Mouse (Mus musculus): ENCODE data around the gene Gart. TPM values are rescaled to one million over a fixed set of nuclear protein-coding genes. Genes with fewer than 3 reads are reported as not detected.
"Not testable (repeated sequence)": the region's sequence is repeated elsewhere in the genome, so short reads cannot be mapped to it uniquely, and the experiment has no call there.

Gene Gart
- polyA plus RNA-seq, 1 experiment = 64.1 TPM

DNA sequence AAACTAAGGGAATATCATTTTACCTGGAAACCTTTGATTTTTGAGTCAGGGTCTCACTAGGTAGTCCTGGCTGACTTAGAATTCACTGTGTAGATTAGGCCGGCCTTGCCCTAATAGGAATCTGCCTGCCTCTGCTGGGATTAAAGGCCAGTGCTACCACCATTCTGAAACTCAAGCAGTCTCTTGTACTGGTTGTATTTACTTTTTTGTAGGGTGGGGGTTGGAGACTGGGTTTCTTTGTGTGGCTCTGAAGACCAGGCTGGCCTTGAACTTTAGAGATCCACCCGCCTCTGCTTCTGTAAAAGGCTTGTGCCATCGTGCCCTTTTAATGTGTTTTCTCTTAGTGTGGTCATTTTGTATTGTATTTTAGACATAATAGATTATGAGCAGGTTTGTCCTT is 2.5 kb upstream of the Gart start:
- peak overlapping the region; percentile 86 for H3K4me2 ChIP-seq (ENCODE audit: low read depth)
- H3ac ChIP-seq (ENCODE audit: control insufficient read depth, insufficient read length) = no peak overlapping the region
- H3K79me2 ChIP-seq (ENCODE audit: control insufficient read depth, insufficient read depth) = peaks cover 86% of the 10 kb centered on the region
- no peak for TF ChIP-seq MAX (IDR thresholded peaks at IDR 0.05; ENCODE audit: low read depth)
- no peak for TF ChIP-seq SRF (IDR thresholded peaks at IDR 0.05; ENCODE audit: control insufficient read depth, insufficient read length, low read depth)
- TF ChIP-seq MYOD1 (IDR thresholded peaks at IDR 0.05; ENCODE audit: control insufficient read depth in 1 of 3, insufficient read length in 2 of 3, low read depth in 2 of 3) = no peak
- H3K36me3 ChIP-seq (ENCODE audit: control insufficient read depth, insufficient read depth) = peaks cover 19% of the 10 kb centered on the region
- peak overlapping the region; percentile 95 for H3K4me3 ChIP-seq
- H3K27me3 ChIP-seq (ENCODE audit: control insufficient read depth, insufficient read depth, insufficient read length) = no peaks in the 10 kb centered on the region

DNA sequence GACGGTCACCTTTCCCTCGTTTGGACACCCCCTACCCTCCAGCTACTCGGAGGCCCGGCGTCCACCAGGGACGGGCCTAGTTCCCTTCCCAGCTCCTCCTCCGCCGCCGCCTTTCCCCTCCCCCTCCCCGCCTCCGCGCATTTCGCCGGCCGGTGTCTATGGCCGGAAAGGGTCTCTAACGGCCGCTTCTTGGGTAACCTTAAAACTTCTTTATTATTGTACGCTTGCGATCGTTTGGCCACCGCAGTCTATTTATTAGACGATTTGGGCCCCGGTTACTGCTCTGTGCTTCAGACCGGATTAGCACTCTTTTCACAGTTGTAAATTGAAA is 1.4 kb upstream of the Gart start:
- Histone ChIP-seq H3K36me3 (ENCODE audit: control insufficient read depth, insufficient read depth) (peaks cover 14% of the 10 kb centered on the region), H3K4me2 (ENCODE audit: low read depth) (peak overlapping the region; percentile 86), H3K79me2 (ENCODE audit: control insufficient read depth, insufficient read depth) (peaks cover 84% of the 10 kb centered on the region), H3K4me3 (peak overlapping the region; percentile 95), H3K27me3 (ENCODE audit: control insufficient read depth, insufficient read depth, insufficient read length) (no peaks in the 10 kb centered on the region), H3ac (ENCODE audit: control insufficient read depth, insufficient read length) (peak overlapping the region; percentile 23)
- TF ChIP-seq POLR2AphosphoS2 (IDR thresholded peaks at IDR 0.05; ENCODE audit: insufficient read length, low read depth) = no peak
- TF ChIP-seq POLR2A (IDR thresholded peaks at IDR 0.05; ENCODE audit: insufficient read length, low read depth) = peak; percentile 39

DNA sequence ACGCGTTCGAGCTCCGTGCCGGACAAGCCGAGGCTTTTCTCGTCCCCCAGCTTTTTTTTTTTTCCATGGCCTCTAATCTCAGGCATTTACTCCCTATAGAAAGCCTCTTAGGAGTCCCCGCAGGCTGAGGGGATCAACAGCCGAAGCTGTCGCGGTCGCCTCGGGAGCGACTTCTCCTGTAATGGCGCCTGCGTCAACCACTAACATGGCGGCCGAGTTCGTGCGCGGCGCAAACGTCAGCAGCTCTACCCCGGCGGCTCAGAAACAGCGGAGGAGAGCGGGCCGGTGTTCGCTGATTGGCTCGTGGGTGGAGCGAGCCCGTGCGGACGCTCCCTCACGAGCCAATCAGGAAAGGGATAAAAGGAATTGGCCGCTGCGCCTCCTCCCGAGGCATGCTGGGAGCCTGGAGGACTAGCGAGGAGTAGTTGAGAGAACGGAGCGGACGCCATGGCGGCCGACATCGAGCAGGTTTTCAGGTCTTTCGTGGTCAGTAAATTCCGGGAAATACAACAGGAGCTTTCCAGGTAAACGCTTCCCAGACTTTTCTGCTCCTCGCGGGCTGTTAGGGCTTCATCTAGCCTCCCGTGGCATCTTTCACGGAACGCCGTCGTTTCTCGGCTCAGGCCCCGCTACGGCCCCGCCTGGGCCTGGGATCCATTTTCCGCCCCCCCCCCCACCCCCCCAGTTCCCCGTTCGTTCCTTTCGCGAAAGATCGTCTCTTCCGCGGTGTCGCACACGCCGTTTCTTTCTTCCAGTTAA is 888 bp upstream of the Gart start, which contains the start of gene Son:
TSS of gene Son (plus strand) at position 46 of the 759 bp plus-strand sequence.
- Histone ChIP-seq H3K4me3 (peak within 1 kb of the TSS; percentile 95), H3K4me2 (ENCODE audit: low read depth) (peak within 1 kb of the TSS; percentile 99), H3K79me2 (ENCODE audit: control insufficient read depth, insufficient read depth) (peaks cover 79% of the 10 kb centered on the region), H3K36me3 (ENCODE audit: control insufficient read depth, insufficient read depth) (peaks cover 15% of the 10 kb centered on the region), H3ac (ENCODE audit: control insufficient read depth, insufficient read length) (peak within 1 kb of the TSS; percentile 23), H3K27me3 (ENCODE audit: control insufficient read depth, insufficient read depth, insufficient read length) (no peaks in the 10 kb centered on the region)
- TF ChIP-seq CEBPB (IDR thresholded peaks at IDR 0.05; ENCODE audit: insufficient read depth, poor library complexity, severe bottlenecking) = no peak
- peak; percentile 44 for TF ChIP-seq SRF (IDR thresholded peaks at IDR 0.05; ENCODE audit: control insufficient read depth, insufficient read length, low read depth)
- peak in 1 of 3 experiments; percentile 15 for TF ChIP-seq MYOG (IDR thresholded peaks at IDR 0.05; ENCODE audit: control insufficient read depth in 1 of 3, insufficient read depth in 1 of 3, insufficient read length in 2 of 3, low read depth in 2 of 3)
- no peak for TF ChIP-seq TCF3 (IDR thresholded peaks at IDR 0.05; ENCODE audit: insufficient read length, low read depth)
- TF ChIP-seq MYOD1 (IDR thresholded peaks at IDR 0.05; ENCODE audit: control insufficient read depth in 1 of 3, insufficient read length in 2 of 3, low read depth in 2 of 3) = no peak
- TF ChIP-seq E2F4 (IDR thresholded peaks at IDR 0.05; ENCODE audit: insufficient read depth) = no peak
- no peak for TF ChIP-seq REST (IDR thresholded peaks at IDR 0.05; ENCODE audit: insufficient read depth, insufficient read length)
- TF ChIP-seq POLR2A (IDR thresholded peaks at IDR 0.05; ENCODE audit: insufficient read length, low read depth) = peak; percentile 84
- no peak for TF ChIP-seq USF1 (IDR thresholded peaks at IDR 0.05; ENCODE audit: low read depth)
- peak; percentile 89 for TF ChIP-seq POLR2AphosphoS2 (IDR thresholded peaks at IDR 0.05; ENCODE audit: insufficient read length, low read depth)
- no peak for TF ChIP-seq MAX (IDR thresholded peaks at IDR 0.05; ENCODE audit: low read depth)
- no peak for TF ChIP-seq TCF12 (IDR thresholded peaks at IDR 0.05; ENCODE audit: insufficient read depth, poor library complexity, severe bottlenecking)

DNA sequence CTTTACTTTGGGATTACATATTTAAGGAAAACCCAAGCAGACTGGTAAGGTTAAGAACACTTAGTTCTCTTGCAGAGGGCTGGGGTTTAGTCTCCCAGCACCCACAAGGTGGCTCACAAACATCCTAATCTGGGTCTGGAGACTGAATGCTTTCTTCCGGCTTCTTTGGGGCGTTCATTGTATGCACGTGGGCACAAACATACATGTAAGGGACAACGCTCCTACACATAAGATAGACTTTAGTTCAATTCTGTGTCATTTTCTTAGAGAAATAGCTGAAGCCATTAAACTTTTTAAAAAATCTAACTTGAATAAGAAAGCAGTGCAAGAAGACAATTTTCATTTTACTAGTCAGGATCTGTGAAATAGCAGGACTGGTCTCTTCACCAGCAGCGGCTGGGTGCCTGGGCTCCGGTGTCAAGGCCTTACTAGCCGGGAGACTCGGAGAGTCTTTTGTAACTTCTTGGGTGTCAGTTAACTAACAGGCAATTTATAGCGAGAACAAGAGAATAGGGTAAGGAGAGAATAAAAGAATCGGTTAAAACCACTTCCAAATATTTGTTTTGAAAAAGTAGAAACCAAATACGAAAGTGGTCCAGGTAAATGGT is 653 bp downstream of the Gart start:
- Histone ChIP-seq H3K27me3 (ENCODE audit: control insufficient read depth, insufficient read depth, insufficient read length) (no peaks in the 10 kb centered on the region), H3K4me2 (ENCODE audit: low read depth) (peak overlapping the region; percentile 88), H3K36me3 (ENCODE audit: control insufficient read depth, insufficient read depth) (peaks cover 17% of the 10 kb centered on the region), H3K79me2 (ENCODE audit: control insufficient read depth, insufficient read depth) (peaks cover 63% of the 10 kb centered on the region), H3K4me3 (peak overlapping the region; percentile 95), H3ac (ENCODE audit: control insufficient read depth, insufficient read length) (no peak overlapping the region)
- TF ChIP-seq SRF (IDR thresholded peaks at IDR 0.05; ENCODE audit: control insufficient read depth, insufficient read length, low read depth) (no peak), MYOD1 (IDR thresholded peaks at IDR 0.05; ENCODE audit: control insufficient read depth in 1 of 3, insufficient read length in 2 of 3, low read depth in 2 of 3) (no peak), MYOG (IDR thresholded peaks at IDR 0.05; ENCODE audit: control insufficient read depth in 1 of 3, insufficient read depth in 1 of 3, insufficient read length in 2 of 3, low read depth in 2 of 3) (no peak)

DNA sequence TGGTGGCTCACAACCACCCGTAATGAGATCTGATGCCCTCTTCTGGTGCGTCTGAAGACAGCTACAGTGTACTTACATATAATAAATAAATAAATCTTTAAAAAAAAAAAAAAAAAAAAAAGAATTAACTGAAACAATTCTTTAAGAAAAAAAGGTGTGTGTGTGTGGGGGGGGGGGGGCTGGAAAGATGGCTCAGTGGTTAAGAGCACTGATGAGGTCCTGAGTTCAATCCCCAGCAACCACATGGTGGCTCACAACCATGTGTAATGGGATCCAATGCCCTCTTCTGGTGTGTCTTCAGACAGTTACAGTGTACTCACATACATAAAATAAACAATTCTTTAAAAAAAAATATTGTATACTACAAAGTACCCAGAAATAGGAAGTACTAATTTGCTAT is 1.3 kb downstream of the Gart start:
- Histone ChIP-seq H3K79me2 (ENCODE audit: control insufficient read depth, insufficient read depth) (peaks cover 56% of the 10 kb centered on the region), H3K36me3 (ENCODE audit: control insufficient read depth, insufficient read depth) (peaks cover 19% of the 10 kb centered on the region), H3K4me3 (peak overlapping the region; percentile 95), H3K4me2 (ENCODE audit: low read depth) (peak overlapping the region; percentile 88)
- not testable (repeated sequence) for H3ac ChIP-seq (ENCODE audit: control insufficient read depth, insufficient read length); H3K27me3 ChIP-seq (ENCODE audit: control insufficient read depth, insufficient read depth, insufficient read length)

DNA sequence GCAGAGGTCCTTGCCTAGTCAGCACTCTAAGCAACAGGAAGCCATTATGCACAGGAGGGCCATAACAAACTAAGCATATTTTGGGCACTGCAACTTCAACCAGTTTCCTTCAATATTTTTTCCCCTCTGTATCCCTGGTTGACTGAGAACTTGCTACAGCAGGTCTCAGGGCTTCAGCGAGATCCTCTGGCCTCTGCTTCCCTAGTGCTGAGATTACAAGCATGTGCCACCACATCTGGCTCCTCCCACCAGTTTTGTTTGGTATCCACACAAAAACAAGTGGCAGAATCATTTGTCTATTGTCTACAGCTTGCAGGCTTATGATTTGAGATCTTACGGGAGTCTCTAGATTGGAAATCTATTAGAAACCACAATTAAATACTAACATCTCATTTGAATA is 1.9 kb downstream of the Gart start:
- H3K4me3 ChIP-seq = no peak overlapping the region
- no peak overlapping the region for H3K4me2 ChIP-seq (ENCODE audit: low read depth)
- H3K27me3 ChIP-seq (ENCODE audit: control insufficient read depth, insufficient read depth, insufficient read length) = no peaks in the 10 kb centered on the region
- no peak for TF ChIP-seq REST (IDR thresholded peaks at IDR 0.05; ENCODE audit: insufficient read depth, insufficient read length)
- no peak for TF ChIP-seq MYOG (IDR thresholded peaks at IDR 0.05; ENCODE audit: control insufficient read depth in 1 of 3, insufficient read depth in 1 of 3, insufficient read length in 2 of 3, low read depth in 2 of 3)
- TF ChIP-seq TCF3 (IDR thresholded peaks at IDR 0.05; ENCODE audit: insufficient read length, low read depth) = no peak
- TF ChIP-seq TCF12 (IDR thresholded peaks at IDR 0.05; ENCODE audit: insufficient read depth, poor library complexity, severe bottlenecking) = no peak
- TF ChIP-seq USF1 (IDR thresholded peaks at IDR 0.05; ENCODE audit: low read depth) = no peak
- no peak for TF ChIP-seq SRF (IDR thresholded peaks at IDR 0.05; ENCODE audit: control insufficient read depth, insufficient read length, low read depth)
- TF ChIP-seq POLR2A (IDR thresholded peaks at IDR 0.05; ENCODE audit: insufficient read length, low read depth) = no peak
- no peak for TF ChIP-seq POLR2AphosphoS2 (IDR thresholded peaks at IDR 0.05; ENCODE audit: insufficient read length, low read depth)
- peaks cover 51% of the 10 kb centered on the region for H3K79me2 ChIP-seq (ENCODE audit: control insufficient read depth, insufficient read depth)
- no peak overlapping the region for H3ac ChIP-seq (ENCODE audit: control insufficient read depth, insufficient read length)
- H3K36me3 ChIP-seq (ENCODE audit: control insufficient read depth, insufficient read depth) = peaks cover 21% of the 10 kb centered on the region

Measured in myocyte (in vitro differentiated cells).